Mouse (Mus musculus) bone marrow macrophage, adult 2 months (primary cell): ENCODE measurements around the gene Arntl2.

Experiments used
- CTCF ChIP-seq: IDR thresholded peaks from 2 replicates; pipeline ENCODE4 v1.5.1; 2012; ENCODE audit warnings: low read depth, mild to moderate bottlenecking, low read length, moderate library complexity
- POLR2A ChIP-seq: IDR thresholded peaks from 2 replicates; pipeline ENCODE4 v1.6.1; 2012; ENCODE audit warnings: mild to moderate bottlenecking, low read depth, low read length, borderline replicate concordance

DNA sequence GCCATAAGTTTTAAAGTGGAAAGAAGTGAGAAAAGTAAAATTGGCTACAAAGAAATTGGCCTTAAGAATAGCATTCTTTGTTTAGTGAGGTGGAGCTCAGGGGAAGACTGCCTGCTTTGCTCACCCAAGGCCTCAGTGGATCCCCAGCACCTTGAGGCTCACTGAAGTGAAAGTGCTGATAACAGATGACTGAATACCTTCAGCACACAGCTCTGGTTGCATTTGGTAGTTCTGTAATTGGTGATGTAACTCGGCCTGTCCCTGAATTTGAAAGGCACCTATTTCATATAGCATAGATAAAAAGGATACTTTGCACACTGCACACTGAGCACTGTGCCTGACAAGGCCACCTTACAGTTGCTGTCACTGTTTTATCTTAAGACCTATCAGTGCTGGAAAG is 47.6 kb upstream of the Arntl2 start:
- TF ChIP-seq POLR2A, result no peak
- no peak for TF ChIP-seq CTCF
